Mouse (Mus musculus): ENCODE data around the gene Srcin1.

- TF ChIP-seq CTCF (IDR thresholded peaks at IDR 0.05; ENCODE audit: low read depth, low read length) (no peak), POLR2A (IDR thresholded peaks at IDR 0.05; ENCODE audit: insufficient read depth, low read length) (no peak)
Measured at GRCm38 (mm10) chr11:97569806-97570205, 6.2 kb downstream of the Srcin1 start.

Measured in ES-Bruce4 (cell line).